Mouse (Mus musculus): ENCODE measurements at regions not wholly inside any gene's neighbourhood (a gene's known extent, or its start where the extent isn't known, plus 50 kb on each side); places are given as distances from the start of the nearest gene placed in this dataset.

GRCm38 (mm10) chr10:14216191-14216992, 250.5 kb downstream of the Hivep2 start:
- no peak for TF ChIP-seq CTCF (IDR thresholded peaks at IDR 0.05; ENCODE audit: low read depth, low read length)
- no peak for TF ChIP-seq GATA1 (IDR thresholded peaks at IDR 0.05; ENCODE audit: borderline replicate concordance, low read length)
- TF ChIP-seq GATA2 (IDR thresholded peaks at IDR 0.05; ENCODE audit: borderline replicate concordance, low read depth, low read length): no peak
